Mouse (Mus musculus): ENCODE results near the gene Gm49361. TPM values are rescaled to one million over a fixed set of nuclear protein-coding genes. Genes with fewer than 3 reads are reported as not detected.
A peak's percentile ranks its signal among the peaks of the same experiment; 100 is the strongest.

Gm49361 gene
- total and polyA plus RNA-seq, 3 experiments: not detected

DNA sequence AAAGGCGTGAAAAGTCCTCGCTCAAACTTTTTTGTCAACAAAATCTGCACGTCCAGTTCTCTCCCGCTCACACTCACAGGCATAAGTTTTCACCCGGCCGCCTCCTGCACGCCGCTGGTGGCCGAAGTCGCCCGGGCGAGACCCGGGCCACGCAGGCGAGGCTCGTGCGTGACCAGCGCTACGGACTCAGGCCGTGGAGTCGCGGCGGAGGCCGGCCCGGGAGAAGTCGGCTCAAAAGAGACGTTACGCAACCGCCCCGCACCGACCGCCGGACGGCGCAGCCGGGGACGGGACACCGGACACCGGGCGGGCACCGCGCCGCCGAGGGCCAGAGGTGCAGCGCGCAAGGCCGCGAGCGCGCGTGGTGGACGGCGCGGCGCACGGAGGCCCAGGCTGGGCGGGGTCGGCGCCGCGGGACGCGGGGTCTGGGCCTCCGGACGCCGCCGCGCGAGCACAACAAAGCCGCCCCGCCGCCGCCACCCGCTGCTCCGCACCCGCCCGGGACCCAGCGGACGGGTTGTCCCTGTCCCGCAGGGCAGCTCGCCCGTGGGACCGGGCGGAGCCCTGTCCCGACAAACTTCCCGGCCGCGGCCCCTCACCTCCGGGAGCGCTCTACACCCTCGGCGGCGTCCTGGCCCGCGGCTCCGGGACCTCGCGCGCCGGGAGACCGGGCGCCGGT lies 473 bp downstream of the Gm49361 start:
- H3K9ac ChIP-seq (ENCODE audit: insufficient read depth, low read depth): peak overlapping the region; percentile 73

GRCm38 (mm10) chr14:57744547-57744946 lies 1.4 kb downstream of the Gm49361 start:
- Histone ChIP-seq H3K79me2 (replicated peaks; ENCODE audit: control insufficient read depth, extremely low read depth, insufficient read depth, poor library complexity, severe bottlenecking) (no peaks in the 10 kb centered on the region), H3K4me3 (replicated peaks in 1 of 3; ENCODE audit: low read depth in 2 of 3, low read length in 2 of 3, poor library complexity in 1 of 3) (peak overlapping the region in 1 of 3 experiments; percentile 43), H3K36me3 (replicated peaks in 1 of 2; ENCODE audit: control insufficient read depth in 1 of 2, insufficient read depth in 1 of 2, low read length in 1 of 2) (no peaks in the 10 kb centered on the region), H3K27me3 (replicated peaks) (peaks cover 46% of the 10 kb centered on the region), H3K9me3 (replicated peaks; ENCODE audit: low read length) (no peaks in the 10 kb centered on the region), H3K27ac (ENCODE audit: insufficient read depth, low read depth) (no peak overlapping the region), H3K9ac (ENCODE audit: insufficient read depth, low read depth) (peak overlapping the region; percentile 73; the same call in 1 of the 2 replicates), H3K4me2 (ENCODE audit: insufficient read depth, low read depth, poor library complexity, severe bottlenecking) (peak overlapping the region; percentile 70), H3K4me1 (ENCODE audit: control insufficient read depth in 1 of 2, insufficient read depth in 2 of 2) (peaks cover 0 to 22% of the 10 kb centered on the region in 2 experiments; a peak in 2 of 4 replicates)
- dilution Hi-C loops (cut with MboI; ENCODE audit: extremely low pct_ligation_motif_present, extremely low pct_unique_long_range_greater_than_20kb, low sequenced_read_pairs) (no loop called here), in situ Hi-C loops (cut with MboI; ENCODE audit: low pct_ligation_motif_present, low pct_unique_long_range_greater_than_20kb, low sequenced_read_pairs) (no loop called here)
- no peak for TF ChIP-seq TCF12 (IDR thresholded peaks at IDR 0.05; ENCODE audit: low read depth, low read length)
- peak; percentile 73 for TF ChIP-seq CHD2 (IDR thresholded peaks at IDR 0.05; ENCODE audit: low read length)
- DNase-seq (ENCODE audit: extremely low read depth): no peak

More for the DNA sequence above, 473 bp downstream of the Gm49361 start:
- TF ChIP-seq ETS1 (conservative IDR thresholded peaks at IDR 0.05; ENCODE audit: low read depth, low read length): no peak
- no peak for TF ChIP-seq ELF1 (IDR thresholded peaks at IDR 0.05; ENCODE audit: low read depth, low read length)
- no peak for TF ChIP-seq USF2 (conservative IDR thresholded peaks at IDR 0.05; ENCODE audit: low read depth, low read length)
- no peak for TF ChIP-seq MEF2A (IDR thresholded peaks at IDR 0.05; ENCODE audit: borderline replicate concordance, low read depth, low read length)
- no peak for TF ChIP-seq CHD1 (IDR thresholded peaks at IDR 0.05; ENCODE audit: low read depth, low read length)
- TF ChIP-seq CHD2 (IDR thresholded peaks at IDR 0.05; ENCODE audit: low read length): no peak
- peak; percentile 2; the same call in 1 of the 2 replicates for TF ChIP-seq MXI1 (IDR thresholded peaks at IDR 0.05; ENCODE audit: low read depth, low read length)
- no peak for TF ChIP-seq SMC3 (IDR thresholded peaks at IDR 0.05; ENCODE audit: low read depth, low read length)
- no peak for TF ChIP-seq NELFE (IDR thresholded peaks at IDR 0.05; ENCODE audit: low read depth, low read length)
- TF ChIP-seq UBTF (IDR thresholded peaks at IDR 0.05; ENCODE audit: low read depth, low read length): 0 out of 2 replicates have a peak, but pooled peaks have one; percentile 37
- TF ChIP-seq NRF1 (IDR thresholded peaks at IDR 0.05; ENCODE audit: low read depth, low read length): no peak
- no peak for TF ChIP-seq MYC (IDR thresholded peaks at IDR 0.05; ENCODE audit: low read depth, low read length)
- no peak for TF ChIP-seq RAD21 (IDR thresholded peaks at IDR 0.05; ENCODE audit: low read depth, low read length)
- 0 out of 2 replicates have a peak, but pooled peaks have one; percentile 29 for TF ChIP-seq BHLHE40 (IDR thresholded peaks at IDR 0.05; ENCODE audit: low read depth, low read length)
- no peak for TF ChIP-seq TBP (conservative IDR thresholded peaks at IDR 0.05; ENCODE audit: low read depth, low read length)
- no peak for TF ChIP-seq ZKSCAN1 (IDR thresholded peaks at IDR 0.05; ENCODE audit: borderline replicate concordance, low read depth, low read length)
- no peak for TF ChIP-seq MAFK (IDR thresholded peaks at IDR 0.05; ENCODE audit: insufficient replicate concordance, low read length)
- no peak for TF ChIP-seq USF1 (IDR thresholded peaks at IDR 0.05; ENCODE audit: low read depth, low read length)
- TF ChIP-seq POLR2A (IDR thresholded peaks at IDR 0.05; ENCODE audit: low read depth, low read length): no peak
- no peak for DNase-seq (ENCODE audit: extremely low read depth)
- Histone ChIP-seq H3K36me3 (replicated peaks in 1 of 2; ENCODE audit: control insufficient read depth in 1 of 2, insufficient read depth in 1 of 2, low read length in 1 of 2) (no peaks in the 10 kb centered on the region), H3K27me3 (replicated peaks) (peaks cover 46% of the 10 kb centered on the region), H3K4me3 (replicated peaks in 1 of 3; ENCODE audit: low read depth in 2 of 3, low read length in 2 of 3, poor library complexity in 1 of 3) (peak overlapping the region; percentile 43 to 85 (median 66)), H3K4me1 (ENCODE audit: control insufficient read depth in 1 of 2, insufficient read depth in 2 of 2) (peaks cover 0 to 24% of the 10 kb centered on the region in 2 experiments; a peak in 2 of 4 replicates), H3K4me2 (ENCODE audit: insufficient read depth, low read depth, poor library complexity, severe bottlenecking) (peak overlapping the region; percentile 60), H3K79me2 (replicated peaks; ENCODE audit: control insufficient read depth, extremely low read depth, insufficient read depth, poor library complexity, severe bottlenecking) (no peaks in the 10 kb centered on the region), H3K27ac (ENCODE audit: insufficient read depth, low read depth) (no peak overlapping the region), H3K9me3 (replicated peaks; ENCODE audit: low read length) (no peaks in the 10 kb centered on the region)
- dilution Hi-C loops (cut with MboI; ENCODE audit: extremely low pct_ligation_motif_present, extremely low pct_unique_long_range_greater_than_20kb, low sequenced_read_pairs) (no loop called here), in situ Hi-C loops (cut with MboI; ENCODE audit: low pct_ligation_motif_present, low pct_unique_long_range_greater_than_20kb, low sequenced_read_pairs) (no loop called here)
